Mouse (Mus musculus) T-helper 17 cell (primary cell): ENCODE data around the gene Atp1a2.

ENCODE experiments used
- in situ Hi-C, 2 experiments: fragments of 300-600 bp; cut with MboI, MseI; formaldehyde crosslinking; loops; 1 replicate in 1 of 2; 2 replicates in 1 of 2; pipeline ENCODE4 v1.15.1; 2025; ENCODE audit warnings: high pct_unique_total_duplicates in 2 of 2

The Atp1a2 gene

DNA sequence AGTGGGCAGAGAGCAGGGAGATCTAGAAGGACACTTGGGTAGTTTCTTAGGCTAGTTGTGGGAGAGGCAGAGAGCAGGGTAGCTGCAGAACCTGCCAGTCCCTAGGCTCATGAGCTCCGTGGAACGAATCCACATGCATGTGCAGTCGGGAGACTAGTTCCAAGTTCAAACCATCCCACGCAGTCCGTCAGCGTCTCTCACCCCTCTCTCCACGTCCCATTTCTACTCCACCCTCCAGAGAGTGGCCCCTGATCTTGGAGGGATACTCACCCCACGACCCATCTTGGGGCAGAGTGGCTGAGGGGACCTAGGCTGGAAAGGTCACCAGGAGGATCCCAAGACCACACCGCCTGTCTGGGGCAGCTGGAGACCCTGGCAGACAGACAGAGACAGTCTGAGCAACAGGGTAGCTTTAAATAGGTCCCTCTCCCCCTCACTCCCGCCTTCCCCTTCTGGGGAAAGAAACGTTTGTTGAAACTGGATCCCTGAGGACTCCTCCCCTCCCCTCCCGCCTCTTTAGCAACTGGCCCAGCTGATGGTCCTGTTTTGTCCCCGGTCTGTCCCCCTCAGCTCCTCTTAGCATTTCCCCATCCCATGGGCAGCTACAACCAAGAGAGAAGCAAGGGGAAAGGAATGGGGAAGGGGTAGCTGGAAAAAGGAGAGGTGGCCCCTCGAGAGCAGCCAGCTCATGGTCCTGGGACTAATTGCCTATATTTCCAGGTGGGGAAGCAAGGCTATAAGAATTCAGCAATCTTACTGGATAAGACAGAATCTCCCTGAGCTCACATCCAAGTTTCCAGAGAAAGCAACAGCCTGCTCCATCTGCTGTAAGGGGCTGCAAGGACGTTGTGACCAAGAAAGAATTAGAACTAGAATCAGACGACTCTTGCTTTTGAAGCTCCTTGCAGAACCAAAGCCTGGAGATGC, at the start of gene Atp1a2:
TSS of gene Atp1a2 (minus strand) at position 454 of the 927 bp plus-strand sequence.
- in situ Hi-C loops, result no loop called here

DNA sequence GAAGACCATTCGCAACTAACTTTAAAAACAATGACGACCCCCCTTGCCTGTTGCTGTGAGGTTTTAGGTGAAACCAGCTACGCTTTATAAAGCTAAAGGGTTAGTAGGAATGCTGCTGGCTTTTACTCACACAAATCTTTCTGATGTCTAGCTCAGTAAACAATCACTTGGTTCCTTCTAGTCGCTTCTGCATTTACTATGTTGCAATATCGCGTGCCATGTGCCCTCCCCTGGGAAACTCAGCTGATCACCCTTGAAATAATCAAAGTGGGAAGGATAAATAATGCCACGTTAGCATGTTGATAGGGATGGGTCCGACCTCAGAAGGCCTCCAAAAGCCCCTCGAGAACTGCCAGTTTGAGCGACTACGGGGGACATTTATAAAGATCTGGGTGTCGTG, 49.5 kb upstream of the Atp1a2 start:
- in situ Hi-C loops, result no loop called here

DNA sequence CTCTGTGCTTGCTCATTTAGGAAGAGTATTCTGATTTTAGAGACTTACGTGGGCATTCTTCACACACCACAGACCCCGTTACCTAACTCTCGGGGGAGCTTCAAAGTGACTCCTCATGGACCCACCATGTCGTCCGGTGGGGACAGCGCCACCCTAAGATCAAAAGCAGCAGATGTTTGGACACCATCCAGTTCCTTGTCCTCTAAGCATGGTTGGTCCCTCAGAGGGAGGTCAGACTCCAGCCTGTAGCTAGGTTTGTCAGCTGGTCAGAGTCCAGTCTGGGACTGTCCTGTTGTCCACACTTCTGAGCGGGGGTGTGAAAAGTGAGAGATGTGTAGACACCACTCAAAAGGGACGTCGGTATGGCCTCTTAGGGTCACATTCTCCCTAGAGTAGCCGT, 48.8 kb upstream of the Atp1a2 start:
- in situ Hi-C loops, result no loop called here

DNA sequence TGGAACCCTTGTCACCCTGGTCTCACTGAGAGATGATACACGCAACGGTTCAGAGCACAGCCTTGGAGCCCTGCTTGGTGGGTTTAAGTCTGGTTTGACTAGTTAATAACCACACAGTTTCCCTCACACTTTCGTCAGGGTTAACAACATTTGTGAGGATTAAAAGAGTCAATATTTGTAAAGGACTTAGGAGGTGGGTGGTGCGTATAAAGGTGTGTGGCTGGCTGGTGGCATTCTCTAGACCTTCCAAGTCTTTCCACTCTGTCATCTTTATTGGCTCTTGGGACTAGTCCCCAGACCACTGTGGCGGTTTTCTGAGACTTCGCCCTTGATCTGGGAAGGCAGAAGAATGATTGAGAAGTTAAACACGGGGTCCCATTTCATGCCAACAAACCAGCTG, 47.0 kb upstream of the Atp1a2 start:
- in situ Hi-C loops, result no loop called here

DNA sequence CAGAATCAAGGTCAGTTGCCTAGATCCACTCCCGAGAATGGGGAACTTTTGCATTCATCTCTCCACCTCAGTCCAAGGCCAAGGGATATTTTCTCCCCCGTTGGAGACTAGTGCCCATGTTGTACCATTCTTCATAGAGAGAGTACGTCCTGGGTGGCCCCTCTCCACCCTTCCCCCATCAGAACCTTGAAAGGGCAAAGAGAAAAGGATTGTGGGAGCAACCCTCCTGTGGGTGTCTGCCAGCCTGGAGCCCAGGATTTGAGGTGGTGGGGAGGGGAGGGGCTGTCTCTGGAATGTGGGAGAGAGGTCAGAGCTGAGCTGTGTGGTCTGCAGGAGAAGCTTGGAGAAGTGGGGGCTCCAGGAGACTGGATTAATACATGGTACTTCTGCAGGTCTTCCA, 46.0 kb upstream of the Atp1a2 start:
- in situ Hi-C loops, result no loop called here

DNA sequence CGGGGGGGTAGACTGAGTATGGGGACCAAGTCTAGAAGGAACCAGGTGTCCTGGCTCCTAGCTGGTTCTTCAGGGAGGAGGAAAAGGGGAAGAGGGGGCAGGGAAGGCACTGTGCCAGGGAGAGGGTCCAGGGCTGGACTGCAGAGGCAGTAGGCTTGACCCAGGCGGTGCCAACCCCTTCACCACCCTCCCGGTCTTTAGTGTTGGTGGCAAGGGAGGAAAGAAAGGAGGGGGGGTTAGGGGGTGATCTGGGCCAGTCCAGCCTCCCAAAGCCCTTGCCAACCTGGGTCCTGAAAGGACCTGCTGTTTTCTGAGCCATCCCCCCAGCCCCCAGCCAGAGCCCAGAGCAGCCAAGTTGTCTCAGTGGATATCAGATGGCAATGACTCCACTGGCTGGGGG, 44.9 kb upstream of the Atp1a2 start:
- in situ Hi-C loops, result no loop called here

DNA sequence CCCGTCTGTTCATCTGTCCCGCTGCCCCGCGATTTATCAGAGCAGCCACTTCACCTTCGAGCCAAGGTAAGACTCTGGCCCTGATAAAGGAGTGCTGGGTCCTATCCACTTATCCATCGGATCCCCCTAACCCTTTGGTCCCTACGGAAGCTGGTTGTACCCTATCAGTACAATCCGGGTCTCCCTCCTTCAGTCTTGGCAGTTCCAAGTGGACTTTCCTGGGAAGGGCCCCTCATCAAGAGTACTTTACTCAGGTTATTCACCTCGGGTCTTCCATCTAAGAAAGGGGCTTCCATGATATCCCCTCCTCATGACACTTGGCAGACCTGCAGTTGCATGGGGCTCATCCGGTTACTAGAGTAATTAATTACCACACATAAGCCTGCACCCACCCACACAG, 43.5 kb upstream of the Atp1a2 start:
- in situ Hi-C loops, result no loop called here

DNA sequence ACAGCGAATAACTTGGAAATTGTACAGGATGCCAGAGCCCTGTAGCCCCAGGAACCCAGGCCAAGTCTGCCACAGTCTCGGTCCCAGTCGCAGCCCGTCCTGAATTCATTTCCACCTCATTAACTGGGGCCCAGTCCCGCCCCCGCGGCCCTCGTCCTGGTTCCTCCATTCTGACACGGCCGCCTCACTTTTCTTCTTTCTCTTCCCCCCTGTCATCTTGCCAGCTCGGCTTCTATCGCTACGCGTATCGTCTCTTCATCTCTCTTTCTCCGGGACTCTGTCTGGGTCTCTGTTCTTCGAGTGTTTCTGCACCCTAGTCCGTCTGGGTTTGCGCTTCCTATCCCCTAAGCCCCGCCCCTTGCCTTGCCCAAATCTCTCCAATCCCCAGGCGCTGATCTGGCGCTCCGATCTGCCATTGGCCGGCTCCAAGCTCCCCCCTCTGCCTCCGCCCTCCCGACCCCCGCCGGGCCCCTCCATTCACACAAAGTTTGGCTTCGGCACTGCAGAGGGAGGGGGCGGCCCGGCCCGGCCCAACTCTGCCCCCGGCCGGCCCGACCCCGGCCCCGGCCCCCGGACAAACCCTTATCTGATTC, 43.0 kb upstream of the Atp1a2 start, which contains the start of gene Kcnj10:
TSS of gene Kcnj10 (plus strand) at position 482 of the 593 bp plus-strand sequence.
- in situ Hi-C loops, result no loop called here

DNA sequence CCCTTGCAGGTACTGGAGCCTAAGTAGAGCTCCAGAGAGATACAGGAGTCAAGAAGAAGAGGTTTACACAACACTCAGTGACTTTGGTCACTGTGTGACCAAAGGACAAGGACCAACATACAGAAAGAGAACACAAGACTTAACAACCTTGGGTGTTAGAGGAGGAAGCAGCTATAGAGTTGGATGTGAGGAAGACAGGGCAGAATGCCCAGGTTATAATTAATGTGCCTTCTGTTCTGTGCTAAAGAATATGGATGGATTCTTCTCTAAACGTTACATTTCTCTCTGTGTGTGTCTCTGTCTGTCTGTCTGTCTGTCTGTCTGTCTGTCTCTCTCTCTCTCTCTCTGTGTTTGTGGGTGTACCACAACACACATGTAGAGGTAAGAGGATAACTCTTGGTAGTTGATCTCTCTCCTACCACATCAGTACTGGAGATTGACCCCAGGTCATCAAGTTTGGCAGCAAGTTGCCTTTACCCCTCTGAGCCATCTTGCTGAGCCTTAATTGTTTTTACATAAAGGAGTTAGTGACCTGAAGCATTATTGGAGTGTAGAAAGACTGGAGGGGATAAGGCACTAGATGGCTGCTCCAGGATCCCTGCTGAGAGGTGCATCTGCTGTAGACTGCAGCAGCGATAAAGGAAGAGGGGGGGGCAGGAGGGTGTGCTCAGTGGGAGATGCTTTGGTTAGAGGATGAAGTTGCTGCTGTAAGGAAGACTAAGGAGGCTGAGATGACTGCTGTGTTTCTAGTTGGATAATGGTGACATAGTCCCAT, 39.7 kb upstream of the Atp1a2 start:
- in situ Hi-C loops, result no loop called here

DNA sequence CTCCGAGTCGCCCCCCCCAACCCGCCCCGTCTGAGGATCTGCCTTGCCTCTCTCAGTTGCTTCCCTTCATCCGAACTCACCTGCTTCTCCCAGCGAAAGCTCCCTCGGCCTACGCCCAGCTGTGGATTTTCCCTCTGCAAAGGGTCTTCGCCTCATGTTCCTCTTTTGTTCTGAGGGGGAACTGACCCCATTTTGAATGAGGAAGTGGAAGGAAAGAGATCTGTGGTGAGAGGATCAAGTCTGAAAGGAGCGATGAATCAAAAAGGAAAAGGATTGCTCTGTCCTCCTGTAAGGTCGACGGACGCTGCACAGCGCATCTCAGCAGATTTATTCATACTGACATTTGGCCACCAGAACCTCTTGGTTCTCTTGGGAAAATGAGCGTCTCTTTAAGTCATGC, 37.9 kb upstream of the Atp1a2 start:
- in situ Hi-C loops, result no loop called here

DNA sequence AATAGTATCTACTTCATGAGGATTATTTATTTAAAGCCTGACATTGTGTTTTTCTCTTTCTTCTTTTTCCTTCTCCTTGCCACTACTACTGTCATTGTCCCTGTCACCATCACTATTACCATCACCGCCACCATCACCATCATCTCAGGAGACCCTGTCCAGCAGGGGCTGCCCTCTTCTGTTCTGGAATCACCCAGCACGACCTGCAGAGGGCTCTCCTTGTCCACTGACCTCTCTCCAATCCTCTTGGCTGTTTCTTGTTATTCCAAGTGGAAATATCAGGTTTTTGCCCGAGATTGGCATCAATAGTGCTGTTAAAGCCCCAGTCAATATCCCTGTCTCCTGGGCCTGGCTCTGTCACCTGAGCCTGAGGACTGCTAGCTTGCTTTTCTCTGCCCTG, 35.6 kb upstream of the Atp1a2 start:
- in situ Hi-C loops, result loop anchor here in 1 of 2 experiments (5.0 kb wide), 1 partner anchor 34 kb away; no protein-coding TSS in a partner anchor

DNA sequence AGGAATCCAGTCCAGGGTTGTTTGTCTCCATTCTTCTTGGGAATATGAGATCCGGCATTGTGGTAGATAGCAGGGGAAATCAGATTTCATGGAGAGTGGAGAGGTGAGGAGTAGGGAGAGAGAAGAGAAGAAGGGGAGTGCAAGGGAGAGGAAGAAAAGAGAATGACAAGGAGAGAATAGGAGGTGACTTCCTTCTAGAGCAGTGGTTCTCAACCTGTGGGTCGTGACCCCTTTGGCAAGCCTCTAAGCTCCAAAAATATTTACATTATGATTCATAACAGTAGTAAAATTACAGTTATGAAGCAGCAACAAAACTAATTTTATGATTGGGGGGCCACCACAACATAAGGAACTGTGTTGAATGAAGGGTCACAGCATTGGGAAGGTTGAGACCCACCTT, 35.1 kb upstream of the Atp1a2 start:
- in situ Hi-C loops, result loop anchor here in 1 of 2 experiments (5.0 kb wide), 1 partner anchor 34 kb away; no protein-coding TSS in a partner anchor

DNA sequence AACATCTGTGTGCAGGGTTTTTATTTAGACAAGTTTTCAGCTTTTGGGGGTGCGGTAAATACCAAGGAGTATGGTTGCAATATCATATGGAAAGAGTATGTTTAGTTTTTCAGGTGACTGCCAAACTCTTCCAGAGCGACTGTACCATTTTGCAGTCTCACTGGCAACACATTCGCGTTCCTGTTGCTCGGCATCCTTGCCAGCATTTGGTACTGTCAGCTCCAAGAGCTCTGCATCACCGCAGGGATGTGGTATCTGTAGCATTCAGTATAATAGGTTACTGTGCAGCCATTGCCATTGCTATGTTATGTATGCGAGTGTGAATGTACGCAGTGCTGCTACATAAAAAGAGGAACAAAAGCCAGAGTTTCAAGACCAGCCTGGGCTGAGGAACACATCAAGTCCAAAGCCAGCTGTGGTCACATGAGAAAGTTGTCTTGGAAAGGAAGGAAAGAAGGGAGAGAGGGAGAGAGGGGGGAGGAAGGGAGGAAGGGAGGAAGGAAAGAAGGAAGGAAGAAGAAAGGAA, 33.6 kb upstream of the Atp1a2 start:
- in situ Hi-C loops, result loop anchor here in 1 of 2 experiments (5.0 kb wide), 1 partner anchor 36 kb away; no protein-coding TSS in a partner anchor

DNA sequence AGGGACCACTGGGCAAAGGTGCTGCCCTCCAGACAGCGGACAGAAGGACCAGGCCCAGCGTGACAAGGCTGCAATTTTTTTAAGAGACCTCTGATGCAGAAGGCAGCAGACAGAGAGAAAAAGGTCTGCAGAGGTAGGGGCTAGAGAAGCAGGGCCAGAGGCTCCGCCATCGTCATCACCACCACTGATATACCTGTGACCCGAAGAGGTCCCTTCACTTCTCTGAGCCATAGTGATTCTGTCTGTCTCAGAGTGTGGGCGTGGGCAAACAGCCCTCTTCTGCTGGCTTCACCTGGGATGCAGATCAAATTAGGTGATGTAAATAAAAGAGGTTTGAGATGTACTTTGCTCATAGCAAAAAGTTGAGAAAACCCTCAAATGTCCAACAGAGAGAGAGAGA, 31.8 kb upstream of the Atp1a2 start:
- in situ Hi-C loops, result loop anchor here in 1 of 2 experiments (5.0 kb wide), 1 partner anchor 38 kb away; no protein-coding TSS in a partner anchor

DNA sequence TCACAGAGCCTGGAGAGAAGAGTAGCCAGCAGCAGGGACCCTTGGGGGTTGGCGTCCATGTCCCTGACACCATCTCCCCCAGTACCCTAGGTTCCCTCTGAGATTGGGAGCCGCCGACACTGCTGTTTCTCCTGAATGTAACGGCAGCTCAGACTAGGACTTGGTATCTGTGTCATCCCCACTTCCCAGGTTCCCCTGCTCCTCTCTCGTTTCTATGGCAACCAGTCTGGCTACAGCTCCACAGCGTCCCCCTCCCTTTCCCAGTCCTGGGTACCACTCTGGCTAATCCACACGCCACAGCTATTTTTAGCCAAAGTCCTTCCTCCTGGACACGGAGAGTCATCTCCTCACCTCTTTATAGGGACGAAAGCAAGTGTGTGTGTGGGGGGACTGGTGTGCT, 31.3 kb upstream of the Atp1a2 start, which contains the start of gene Kcnj9:
TSS of gene Kcnj9 (minus strand) at position 188 of the 400 bp plus-strand sequence.
- in situ Hi-C loops, result no loop called here

DNA sequence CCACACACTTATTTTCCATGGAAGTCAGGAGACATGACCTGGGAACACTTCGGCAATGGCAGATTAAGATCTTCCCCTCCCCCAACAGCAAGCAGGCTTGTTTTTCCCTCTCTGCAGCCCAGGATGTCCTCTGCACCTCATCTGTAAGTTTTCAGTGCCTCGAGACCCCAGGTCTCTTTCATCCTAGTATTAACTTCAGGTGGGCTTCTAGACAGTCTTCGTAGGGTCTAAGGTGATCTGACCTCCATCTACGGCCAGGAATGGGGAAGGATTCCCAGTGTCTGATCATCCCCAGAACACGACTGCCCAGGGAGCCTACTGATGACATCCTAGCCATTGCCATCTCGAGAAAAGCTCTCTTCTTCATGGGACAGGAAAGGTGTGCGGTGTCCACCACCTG, 30.6 kb upstream of the Atp1a2 start:
- in situ Hi-C loops, result no loop called here

DNA sequence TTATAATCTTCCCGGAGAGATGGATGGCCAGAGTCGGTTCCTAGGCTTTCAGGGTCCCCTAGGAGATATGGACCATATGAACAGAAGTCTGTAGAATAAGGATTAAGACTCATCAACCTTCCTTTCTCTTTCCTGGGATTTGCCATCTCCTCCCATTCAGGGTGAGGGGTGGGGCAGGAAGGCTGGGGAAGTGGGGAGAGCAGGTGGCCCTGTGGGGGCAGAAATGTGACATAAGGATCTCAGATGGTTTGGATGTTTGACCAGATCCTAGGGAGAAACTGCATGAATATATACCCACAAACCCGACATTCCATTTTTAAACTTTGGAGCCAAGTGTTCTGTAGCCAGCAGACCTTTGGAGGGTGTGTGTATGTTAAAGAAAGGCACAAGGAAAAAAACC, 30.2 kb upstream of the Atp1a2 start:
- in situ Hi-C loops, result no loop called here

DNA sequence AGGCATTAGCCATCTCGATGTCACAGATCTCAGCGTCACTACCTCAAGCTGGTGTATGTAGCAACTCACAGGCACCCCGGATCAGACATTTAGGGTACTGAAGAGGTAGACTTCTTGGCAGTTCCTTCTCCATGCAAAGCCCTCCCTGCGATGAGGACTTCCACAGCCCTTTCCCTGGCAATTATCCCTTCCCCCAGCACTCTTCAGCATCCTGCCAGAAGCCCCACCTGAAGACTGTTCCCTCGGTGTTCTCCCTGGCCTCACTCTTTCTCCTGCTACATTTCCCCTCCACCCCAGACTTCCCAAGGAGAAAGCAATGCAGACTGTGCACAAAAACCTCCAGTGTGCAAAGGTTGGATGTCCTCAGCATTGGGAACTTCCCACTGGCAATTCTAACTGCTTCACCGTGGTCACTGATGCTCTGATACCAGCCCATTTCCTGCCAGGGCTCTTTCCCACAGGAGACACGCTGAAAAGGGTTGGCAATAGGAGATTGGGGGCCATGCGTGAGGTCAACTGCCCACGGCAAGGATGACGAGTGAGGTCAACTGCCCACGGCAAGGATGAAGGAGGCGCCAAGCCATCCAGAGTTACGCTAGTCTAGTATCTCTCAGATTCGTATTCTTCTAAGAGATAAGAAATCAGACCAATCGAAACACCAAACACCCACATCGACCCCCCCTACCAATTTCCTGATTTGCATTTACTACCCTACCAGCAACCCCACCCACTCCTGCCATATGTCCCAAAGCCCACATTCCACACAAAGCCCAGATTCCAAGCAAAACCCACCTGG, 29.5 kb upstream of the Atp1a2 start:
- in situ Hi-C loops, result no loop called here

DNA sequence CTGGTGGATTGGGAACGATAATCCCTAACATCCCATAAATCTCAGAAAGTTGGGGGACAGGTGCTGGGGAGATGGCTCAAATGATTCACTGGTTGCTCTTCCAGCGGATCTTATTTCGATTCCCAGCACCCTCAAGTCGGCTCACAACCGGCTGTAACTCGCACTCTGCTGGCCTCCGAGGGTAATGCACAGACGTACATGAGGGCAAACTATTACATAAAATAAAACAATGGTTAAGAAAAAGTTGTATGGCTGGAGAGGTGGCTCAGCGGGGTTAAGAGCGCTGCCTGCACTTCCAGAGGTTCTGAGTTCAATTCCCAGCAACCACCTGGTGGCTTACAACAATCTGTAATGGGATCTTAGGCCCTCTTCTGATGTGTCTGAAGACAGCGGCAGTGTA, 28.8 kb upstream of the Atp1a2 start:
- in situ Hi-C loops, result no loop called here

DNA sequence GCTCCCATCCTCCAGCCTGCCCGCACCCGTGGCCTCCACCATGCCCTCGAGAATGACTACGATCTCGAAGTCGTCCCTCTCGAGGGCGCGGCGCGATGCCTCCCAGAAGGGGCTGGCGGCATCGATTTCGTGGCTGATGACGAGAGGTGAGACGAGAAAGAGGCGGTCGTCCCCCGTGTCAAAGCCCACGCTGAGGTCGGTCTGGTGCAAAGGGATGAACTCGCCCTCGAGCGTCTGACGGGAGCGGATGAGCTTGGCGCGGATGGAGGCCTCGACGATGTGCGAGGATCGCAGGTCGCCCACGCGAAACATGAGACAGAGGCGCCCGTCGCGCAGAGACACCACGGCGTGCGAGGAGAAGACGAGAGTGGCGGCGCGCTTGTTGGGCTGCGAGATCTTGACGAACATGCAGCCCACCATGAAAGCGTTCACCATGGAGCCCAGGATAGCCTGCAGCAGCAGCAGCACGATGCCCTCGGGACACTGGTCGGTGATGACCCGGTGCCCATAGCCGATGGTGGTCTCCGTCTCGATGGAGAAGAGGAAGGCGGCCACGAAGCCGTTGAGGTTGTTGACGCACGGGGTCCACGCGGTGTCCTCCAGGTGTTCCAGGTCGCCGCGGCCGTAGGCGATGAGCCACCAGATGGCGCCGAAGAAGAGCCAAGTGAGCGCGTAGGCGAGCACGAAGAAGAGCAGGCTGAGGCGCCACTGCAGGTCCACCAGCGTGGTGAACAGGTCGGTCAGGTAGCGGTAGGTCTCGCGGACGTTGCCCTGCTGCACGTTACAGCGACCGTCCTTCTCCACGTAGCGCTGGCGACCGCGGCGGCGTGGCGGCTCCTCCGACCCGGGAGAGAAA, 28.0 kb upstream of the Atp1a2 start:
- in situ Hi-C loops, result no loop called here
